Mouse (Mus musculus) gastrocnemius, adult 2 months (tissue): Measurements from ENCODE around the gene Gnai2. TPM values are rescaled to one million over a fixed set of nuclear protein-coding genes. Genes with fewer than 3 reads are reported as not detected.
A peak's percentile ranks its signal among the peaks of the same experiment; 100 is the strongest.

Source experiments
- DNase-seq: peaks from one replicate; pipeline ENCODE4 v3.0.0; 2022
- H3K27ac ChIP-seq: fragments of 200-600 bp; 2 replicates; pipeline ENCODE4 v1.8.1; 2022; ENCODE audit warnings: mild to moderate bottlenecking
- H3K4me3 ChIP-seq: fragments of 200-600 bp; 2 replicates; pipeline ENCODE4 v1.8.1; 2022; ENCODE audit warnings: mild to moderate bottlenecking, moderate library complexity
- CTCF ChIP-seq: fragments of 200-600 bp; IDR thresholded peaks from 2 replicates; pipeline ENCODE4 v1.8.1; 2022; ENCODE audit warnings: antibody characterized with exemption, mild to moderate bottlenecking, moderate library complexity
- intact Hi-C: fragments of 180-260 bp; cut with DNase I; formaldehyde crosslinking; loops from one replicate; pipeline ENCODE4 v1.15.1; 2025
- total RNA-seq, 2 experiments: library from RNA; stranded (reverse); gene quantifications; 2 replicates each; pipeline ENCODE4 v1.2.3; 2021

Gnai2 gene
- total RNA-seq, 2 experiments from 2014 or later: 59.9 to 77.7 TPM

DNA sequence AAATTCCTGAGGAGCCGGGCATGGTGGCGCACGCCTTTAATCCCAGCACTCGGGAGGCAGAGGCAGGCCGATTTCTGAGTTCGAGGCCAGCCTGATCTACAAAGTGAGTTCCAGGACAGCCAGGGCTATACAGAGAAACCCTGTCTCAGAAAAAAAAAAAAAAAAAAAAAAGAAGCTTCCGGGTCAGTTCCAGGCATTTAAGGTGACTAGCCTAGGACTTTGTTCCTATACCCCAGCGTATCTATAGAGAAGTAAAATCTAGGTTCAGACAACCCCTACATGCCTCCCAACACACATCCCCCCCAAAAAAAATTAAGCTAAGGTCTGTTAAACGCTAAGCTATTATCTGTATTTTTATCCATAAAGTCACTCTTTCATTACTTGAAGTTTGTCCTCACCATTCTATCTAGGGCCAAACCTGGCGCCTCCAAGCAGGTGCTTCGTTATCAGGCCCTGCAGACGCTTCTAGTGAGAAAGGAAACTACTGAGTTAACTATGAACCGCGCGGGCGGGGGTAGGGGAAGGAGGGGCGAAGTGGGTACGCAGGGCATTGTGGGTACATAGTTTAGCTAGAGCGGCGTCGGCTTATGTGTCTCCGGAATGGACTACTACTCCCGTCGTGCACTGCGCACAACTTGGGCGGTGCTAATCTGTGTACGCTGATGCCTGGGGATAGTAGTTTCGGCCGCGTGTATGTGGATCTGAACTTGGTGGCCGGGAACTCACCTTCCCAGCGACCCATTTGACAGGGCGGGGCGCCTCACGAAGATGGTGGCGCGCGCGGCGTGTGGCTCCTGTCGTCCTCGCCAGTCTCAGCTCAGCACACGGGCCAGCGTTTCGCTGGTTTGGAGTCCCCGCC is 48.0 kb downstream of the Gnai2 start, which contains the start of gene Ifrd2:
TSS of gene Ifrd2 (plus strand) at position 669 of the 859 bp plus-strand sequence.
- peak; percentile 97 for DNase-seq
- TF ChIP-seq CTCF: no peak
- H3K4me3 ChIP-seq: peak within 1 kb of the TSS; percentile 98
- H3K27ac ChIP-seq: peak within 1 kb of the TSS; percentile 96
- intact Hi-C loops: no loop called here

DNA sequence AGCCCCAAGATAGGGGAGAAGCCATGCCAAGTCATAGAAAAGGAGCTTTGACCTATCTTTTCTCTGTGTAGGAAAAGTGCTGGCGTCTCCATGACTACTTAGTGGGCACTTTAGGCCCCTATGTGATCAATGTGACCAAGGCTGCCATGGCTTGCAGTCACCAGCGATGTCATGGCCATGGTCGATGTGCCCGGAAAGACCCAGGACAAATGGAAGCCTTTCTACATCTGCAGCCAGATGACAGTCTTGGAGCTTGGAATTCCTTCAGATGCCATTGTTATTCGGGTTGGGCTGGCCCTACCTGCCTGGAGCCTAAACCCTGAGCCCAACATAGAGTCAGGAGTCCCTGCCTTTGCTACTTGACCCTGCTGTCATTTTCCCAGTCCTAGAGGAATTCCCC is 48.7 kb downstream of the Gnai2 start:
- no peak for TF ChIP-seq CTCF
- intact Hi-C loops: no loop called here
- Histone ChIP-seq H3K4me3 (peak overlapping the region; percentile 98), H3K27ac (peak overlapping the region; percentile 96; the same call in 1 of the 2 replicates)
- no peak for DNase-seq

GRCm38 (mm10) chr9:107583174-107583573 is 52.0 kb downstream of the Gnai2 start:
- Histone ChIP-seq H3K4me3 (no peak overlapping the region), H3K27ac (no peak overlapping the region)
- TF ChIP-seq CTCF: no peak
- intact Hi-C loops: no loop called here
- DNase-seq: no peak

- H3K27ac ChIP-seq: peak overlapping the region; percentile 28
- intact Hi-C loops: no loop called here
- TF ChIP-seq CTCF: no peak
- H3K4me3 ChIP-seq: no peak overlapping the region
- no peak for DNase-seq
Observed at GRCm38 (mm10) chr9:107582509-107583062, 52.6 kb downstream of the Gnai2 start.

DNA sequence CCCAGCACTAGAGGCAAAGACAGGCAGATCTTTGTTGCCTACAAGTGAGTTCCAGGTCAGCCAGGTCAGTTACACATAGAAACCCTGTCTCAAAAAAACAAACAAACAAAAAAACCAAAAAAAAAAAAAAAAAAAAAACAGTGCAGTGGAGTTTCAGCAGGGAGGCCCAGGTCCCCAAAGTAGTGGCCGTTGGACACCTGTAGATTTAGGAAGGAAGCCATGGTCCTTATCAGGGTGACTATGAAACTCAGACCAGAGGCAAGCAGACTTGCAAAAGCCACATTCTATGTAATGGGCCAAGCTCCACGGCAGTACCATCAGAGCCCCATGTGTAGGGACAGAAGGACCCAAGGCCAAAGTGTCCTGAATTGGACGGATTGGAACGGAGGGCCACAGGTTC is 53.6 kb downstream of the Gnai2 start:
- TF ChIP-seq CTCF: no peak
- Histone ChIP-seq H3K27ac (peak overlapping the region; percentile 97), H3K4me3 (peak overlapping the region; percentile 82)
- no peak for DNase-seq
- intact Hi-C loops: no loop called here

DNA sequence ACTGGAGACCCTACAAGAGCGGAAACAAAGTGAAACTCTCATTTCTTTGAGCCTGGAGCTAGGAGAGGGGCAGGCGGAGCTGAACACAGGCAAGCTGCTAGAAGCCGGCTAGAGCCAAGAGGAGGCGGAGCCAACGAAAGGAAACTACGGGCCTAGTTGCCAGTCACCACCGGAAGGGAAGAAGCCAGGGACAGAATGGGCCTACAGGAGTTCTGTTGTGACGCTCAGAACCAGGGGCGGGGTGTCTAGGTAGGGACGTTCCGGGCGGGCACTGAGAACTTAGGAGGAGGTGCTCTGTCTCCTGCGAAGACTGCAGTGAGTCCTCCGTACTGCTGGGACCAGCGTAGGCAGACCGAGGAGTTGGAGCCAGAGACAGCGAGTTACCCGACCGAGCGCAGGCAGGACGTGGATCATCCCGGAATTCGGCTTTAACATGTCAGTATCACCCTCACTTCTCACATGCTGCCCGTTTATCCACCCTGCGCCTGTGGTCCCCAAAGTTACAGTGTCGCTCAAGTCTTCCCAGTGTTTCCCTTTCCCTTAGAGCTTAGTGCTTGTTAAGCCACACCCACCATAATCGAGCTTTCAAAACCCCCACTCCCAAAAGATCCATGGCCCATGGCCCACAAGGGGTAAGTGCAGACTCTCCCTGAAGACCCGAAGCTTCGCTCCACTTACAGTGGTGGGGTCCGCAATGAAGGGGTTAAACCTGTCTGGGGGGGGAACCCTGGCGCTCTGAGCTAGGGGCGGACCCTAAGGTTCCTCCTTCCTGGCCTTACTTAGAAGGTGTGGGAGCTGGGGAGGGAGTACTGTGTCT is 54.5 kb downstream of the Gnai2 start, which contains the start of gene Hyal3:
TSS of gene Hyal3 (plus strand) at position 318 of the 817 bp plus-strand sequence.
- intact Hi-C loops: no loop called here
- peak; percentile 93 for DNase-seq
- peak within 1 kb of the TSS; percentile 82 for H3K4me3 ChIP-seq
- TF ChIP-seq CTCF: no peak
- H3K27ac ChIP-seq: peak within 1 kb of the TSS; percentile 97

GRCm38 (mm10) chr9:107579023-107579900 is 55.9 kb downstream of the Gnai2 start:
- Histone ChIP-seq H3K4me3 (peak overlapping the region; percentile 82), H3K27ac (peak overlapping the region; percentile 97)
- intact Hi-C loops: no loop called here
- TF ChIP-seq CTCF: no peak
- DNase-seq: no peak

- intact Hi-C loops: no loop called here
- H3K27ac ChIP-seq: peak within 1 kb of the TSS; percentile 97
- no peak for DNase-seq
- peak within 1 kb of the TSS; percentile 82 for H3K4me3 ChIP-seq
- no peak for TF ChIP-seq CTCF
Observed at GRCm38 (mm10) chr9:107578587-107578986, 56.6 kb downstream of the Gnai2 start, which contains the start of gene Naa80. Gene Naa80, plus strand, starts transcription at chr9:107578887.

DNA sequence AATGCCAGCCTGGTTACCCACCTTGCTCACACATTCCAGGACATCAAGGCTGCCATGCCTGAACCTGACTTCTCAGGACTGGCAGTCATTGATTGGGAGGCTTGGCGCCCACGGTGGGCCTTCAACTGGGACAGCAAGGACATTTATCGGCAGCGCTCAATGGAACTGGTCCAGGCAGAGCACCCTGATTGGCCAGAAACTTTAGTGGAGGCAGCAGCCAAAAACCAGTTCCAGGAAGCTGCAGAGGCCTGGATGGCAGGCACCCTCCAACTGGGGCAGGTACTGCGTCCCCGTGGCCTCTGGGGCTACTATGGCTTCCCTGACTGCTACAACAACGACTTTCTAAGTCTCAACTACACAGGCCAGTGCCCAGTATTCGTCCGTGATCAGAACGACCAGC is 57.3 kb downstream of the Gnai2 start:
- intact Hi-C loops: no loop called here
- H3K27ac ChIP-seq: peak overlapping the region; percentile 82; the same call in 1 of the 2 replicates
- DNase-seq: no peak
- no peak for TF ChIP-seq CTCF
- peak overlapping the region; percentile 74 for H3K4me3 ChIP-seq

DNA sequence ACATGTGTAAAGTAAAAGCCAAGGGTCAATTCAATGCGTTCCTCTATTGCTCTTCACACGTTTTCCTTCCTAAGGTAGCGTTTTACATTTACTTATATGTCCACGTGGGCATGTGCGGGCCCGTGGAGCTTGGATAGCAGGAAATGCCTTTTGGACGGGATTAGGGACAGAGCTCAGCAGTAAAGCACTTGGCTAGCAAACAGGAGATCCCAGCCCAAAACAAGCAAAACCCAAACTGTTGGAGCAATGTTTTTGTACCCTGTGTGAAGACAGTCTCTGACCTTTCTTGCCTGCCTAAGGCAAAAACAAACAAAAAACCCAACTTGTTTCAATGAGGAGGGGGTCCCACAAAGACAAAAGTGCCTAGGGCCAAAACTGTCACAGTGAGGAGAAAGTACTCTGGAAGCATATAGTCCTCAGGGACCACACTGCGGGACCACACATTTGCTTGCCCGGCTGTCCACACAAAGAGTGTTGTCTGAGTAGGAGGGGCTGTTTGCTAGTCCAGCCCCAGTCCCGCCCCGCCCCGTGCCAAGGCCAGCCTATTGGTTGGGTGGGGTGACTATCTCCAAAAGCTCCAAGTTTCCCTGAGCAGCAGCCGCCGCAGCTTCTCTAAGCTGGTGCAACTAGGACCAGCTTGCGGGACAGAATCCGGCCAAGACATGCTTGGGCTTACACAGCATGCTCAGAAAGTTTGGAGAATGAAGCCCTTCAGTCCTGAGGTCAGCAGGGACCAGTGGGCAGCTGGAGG is 58.6 kb downstream of the Gnai2 start, which contains the start of gene Hyal1:
TSS of gene Hyal1 (plus strand) at position 571 of the 751 bp plus-strand sequence.
- no peak for TF ChIP-seq CTCF
- intact Hi-C loops: no loop called here
- peak; percentile 92 for DNase-seq
- H3K27ac ChIP-seq: peak within 1 kb of the TSS; percentile 82
- peak within 1 kb of the TSS; percentile 74 for H3K4me3 ChIP-seq
